Mouse (Mus musculus): ENCODE data around the gene Igsf21. TPM values are rescaled to one million over a fixed set of nuclear protein-coding genes. Genes with fewer than 3 reads are reported as not detected.
A peak's percentile ranks its signal among the peaks of the same experiment; 100 is the strongest.

Igsf21 gene
- total and polyA plus RNA-seq, 2 experiments from 2014 or later = 78.5 to 117 TPM

GRCm38 (mm10) chr4:140077615-140078014 is 169.0 kb downstream of the Igsf21 start:
- no peak overlapping the region for H3K27ac ChIP-seq (ENCODE audit: low read depth, low read length)
- WGBS = 61% methylated on average over 8 of the region's 8 CpGs
- H3K4me3 ChIP-seq (ENCODE audit: low read depth, low read length) = no peak overlapping the region
- TF ChIP-seq CTCF (IDR thresholded peaks at IDR 0.05; ENCODE audit: low read depth) = no peak
- H3K36me3 ChIP-seq (ENCODE audit: insufficient read depth) = no peaks in the 10 kb centered on the region
- H3K4me2 ChIP-seq (ENCODE audit: low read depth) = no peak overlapping the region
- no peaks in the 10 kb centered on the region for H3K9me3 ChIP-seq (ENCODE audit: low read length)
- ATAC-seq (no peak), DNase-seq (no peak)
- H3K9ac ChIP-seq = no peak overlapping the region
- peaks cover 10% of the 10 kb centered on the region for H3K4me1 ChIP-seq (ENCODE audit: insufficient read depth)
- no peaks in the 10 kb centered on the region for H3K27me3 ChIP-seq (ENCODE audit: insufficient read depth, low read length)

- no peak overlapping the region for H3K4me2 ChIP-seq (ENCODE audit: low read depth)
Observed at GRCm38 (mm10) chr4:140076852-140077563, 169.6 kb downstream of the Igsf21 start.

GRCm38 (mm10) chr4:140076428-140076827 is 170.2 kb downstream of the Igsf21 start:
- no peak overlapping the region for H3K4me2 ChIP-seq (ENCODE audit: low read depth)
- H3K27ac ChIP-seq (ENCODE audit: low read depth, low read length) = peak overlapping the region; percentile 69
- 61% methylated on average over 6 of the region's 6 CpGs for WGBS
- no peak overlapping the region for H3K4me3 ChIP-seq (ENCODE audit: low read depth, low read length)
- DNase-seq = peak; percentile 35
- H3K27me3 ChIP-seq (ENCODE audit: insufficient read depth, low read length) = no peaks in the 10 kb centered on the region
- H3K9ac ChIP-seq = no peak overlapping the region
- peak; percentile 26; the same call in 1 of the 2 replicates for ATAC-seq
- peaks cover 10% of the 10 kb centered on the region for H3K4me1 ChIP-seq (ENCODE audit: insufficient read depth)
- no peaks in the 10 kb centered on the region for H3K9me3 ChIP-seq (ENCODE audit: low read length)
- TF ChIP-seq CTCF (IDR thresholded peaks at IDR 0.05; ENCODE audit: low read depth) = peak; percentile 53
- H3K36me3 ChIP-seq (ENCODE audit: insufficient read depth) = no peaks in the 10 kb centered on the region

More at GRCm38 (mm10) chr4:140076852-140077563, 169.6 kb downstream of the Igsf21 start:
- Histone ChIP-seq H3K4me3 (ENCODE audit: low read depth, low read length) (no peak overlapping the region), H3K9ac (no peak overlapping the region), H3K27me3 (ENCODE audit: insufficient read depth, low read length) (no peaks in the 10 kb centered on the region), H3K27ac (ENCODE audit: low read depth, low read length) (peak overlapping the region; percentile 69), H3K36me3 (ENCODE audit: insufficient read depth) (no peaks in the 10 kb centered on the region), H3K4me1 (ENCODE audit: insufficient read depth) (peaks cover 10% of the 10 kb centered on the region), H3K9me3 (ENCODE audit: low read length) (no peaks in the 10 kb centered on the region)
- DNase-seq (peak; percentile 76), ATAC-seq (peak; percentile 75)
- no peak for TF ChIP-seq CTCF (IDR thresholded peaks at IDR 0.05; ENCODE audit: low read depth)
- WGBS = 13% methylated on average over 12 of the region's 12 CpGs

GRCm38 (mm10) chr4:140071047-140071446 is 175.5 kb downstream of the Igsf21 start:
- H3K27me3 ChIP-seq (ENCODE audit: insufficient read depth, low read length) = no peaks in the 10 kb centered on the region
- no peak overlapping the region for H3K27ac ChIP-seq (ENCODE audit: low read depth, low read length)
- no peaks in the 10 kb centered on the region for H3K36me3 ChIP-seq (ENCODE audit: insufficient read depth)
- H3K4me1 ChIP-seq (ENCODE audit: insufficient read depth) = peaks cover 16% of the 10 kb centered on the region
- ATAC-seq (no peak), DNase-seq (no peak)
- no peak overlapping the region for H3K9ac ChIP-seq
- 32% methylated on average over 17 of the region's 17 CpGs for WGBS
- H3K4me3 ChIP-seq (ENCODE audit: low read depth, low read length) = no peak overlapping the region
- no peak for TF ChIP-seq CTCF (IDR thresholded peaks at IDR 0.05; ENCODE audit: low read depth)
- no peak overlapping the region for H3K4me2 ChIP-seq (ENCODE audit: low read depth)
- H3K9me3 ChIP-seq (ENCODE audit: low read length) = no peaks in the 10 kb centered on the region

GRCm38 (mm10) chr4:140070331-140070652 is 176.3 kb downstream of the Igsf21 start:
- DNase-seq (no peak), ATAC-seq (no peak; the same call in 1 of the 2 replicates)
- Histone ChIP-seq H3K9me3 (ENCODE audit: low read length) (no peaks in the 10 kb centered on the region), H3K36me3 (ENCODE audit: insufficient read depth) (no peaks in the 10 kb centered on the region), H3K4me1 (ENCODE audit: insufficient read depth) (peaks cover 16% of the 10 kb centered on the region), H3K9ac (no peak overlapping the region), H3K4me3 (ENCODE audit: low read depth, low read length) (no peak overlapping the region), H3K4me2 (ENCODE audit: low read depth) (no peak overlapping the region), H3K27ac (ENCODE audit: low read depth, low read length) (peak overlapping the region; percentile 60), H3K27me3 (ENCODE audit: insufficient read depth, low read length) (no peaks in the 10 kb centered on the region)
- TF ChIP-seq CTCF (IDR thresholded peaks at IDR 0.05; ENCODE audit: low read depth) = no peak
- WGBS = 36% methylated on average over 10 of the region's 10 CpGs

GRCm38 (mm10) chr4:140069563-140070330 is 176.8 kb downstream of the Igsf21 start:
- Histone ChIP-seq H3K9me3 (ENCODE audit: low read length) (no peaks in the 10 kb centered on the region), H3K36me3 (ENCODE audit: insufficient read depth) (no peaks in the 10 kb centered on the region), H3K27me3 (ENCODE audit: insufficient read depth, low read length) (no peaks in the 10 kb centered on the region), H3K4me2 (ENCODE audit: low read depth) (no peak overlapping the region; the same call in 1 of the 2 replicates), H3K9ac (no peak overlapping the region), H3K27ac (ENCODE audit: low read depth, low read length) (peak overlapping the region; percentile 60), H3K4me3 (ENCODE audit: low read depth, low read length) (no peak overlapping the region), H3K4me1 (ENCODE audit: insufficient read depth) (peaks cover 16% of the 10 kb centered on the region)
- no peak for TF ChIP-seq CTCF (IDR thresholded peaks at IDR 0.05; ENCODE audit: low read depth)
- WGBS = 11% methylated on average over 15 of the region's 15 CpGs
- peak; percentile 75 for DNase-seq
- peak; percentile 96 for ATAC-seq

- peaks cover 16% of the 10 kb centered on the region for H3K4me1 ChIP-seq (ENCODE audit: insufficient read depth)
- no peak overlapping the region for H3K4me3 ChIP-seq (ENCODE audit: low read depth, low read length)
- no peak overlapping the region for H3K9ac ChIP-seq
- no peak overlapping the region for H3K27ac ChIP-seq (ENCODE audit: low read depth, low read length)
- H3K4me2 ChIP-seq (ENCODE audit: low read depth) = no peak overlapping the region
- TF ChIP-seq CTCF (IDR thresholded peaks at IDR 0.05; ENCODE audit: low read depth) = peak; percentile 47
- 95% methylated on average over 6 of the region's 6 CpGs for WGBS
- DNase-seq (no peak), ATAC-seq (no peak)
- no peaks in the 10 kb centered on the region for H3K9me3 ChIP-seq (ENCODE audit: low read length)
- H3K27me3 ChIP-seq (ENCODE audit: insufficient read depth, low read length) = no peaks in the 10 kb centered on the region
- no peaks in the 10 kb centered on the region for H3K36me3 ChIP-seq (ENCODE audit: insufficient read depth)
Observed at GRCm38 (mm10) chr4:140068468-140068867, 178.1 kb downstream of the Igsf21 start.

Measured in forebrain, postnatal 0 days (tissue).